Mouse (Mus musculus) cerebellum, adult 8-10 months (tissue): Measurements from ENCODE around the gene Pxylp1.
"Not testable (repeated sequence)": the region's sequence is repeated elsewhere in the genome, so short reads cannot be mapped to it uniquely, and the experiment has no call there.

Experiments used
- DNase-seq: peaks from one replicate; pipeline ENCODE4 v3.0.0; 2022

Pxylp1 gene

DNA sequence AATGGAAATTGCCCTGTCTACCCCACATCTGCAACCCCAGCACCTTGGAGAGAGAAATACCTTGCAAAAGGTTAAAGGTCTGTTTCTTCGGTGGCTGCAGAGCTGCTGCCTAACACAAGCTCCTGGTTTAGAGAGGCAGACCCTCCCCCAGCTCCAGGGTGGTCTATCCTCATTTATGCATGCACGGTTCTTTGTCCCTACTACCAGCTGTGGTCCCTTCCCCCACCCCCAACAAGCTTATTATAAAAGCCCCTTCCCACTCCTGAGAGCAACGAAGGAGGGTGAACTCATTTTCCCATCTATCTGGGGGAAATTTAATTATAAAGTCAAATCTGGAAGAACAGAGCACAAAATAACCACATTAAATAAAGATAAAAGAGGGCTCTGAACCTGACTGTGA, at the start of gene Pxylp1:
TSS of gene Pxylp1 (minus strand) at position 124 of the 400 bp plus-strand sequence.
- no peak for DNase-seq

GRCm38 (mm10) chr9:96938887-96939286, 46.4 kb upstream of the Pxylp1 start:
- no peak for DNase-seq

- DNase-seq = not testable (repeated sequence)
Measured at GRCm38 (mm10) chr9:96936427-96936826, 44.0 kb upstream of the Pxylp1 start.

- no peak for DNase-seq
Measured at GRCm38 (mm10) chr9:96935556-96936300, 43.3 kb upstream of the Pxylp1 start.

GRCm38 (mm10) chr9:96934816-96935215, 42.3 kb upstream of the Pxylp1 start:
- DNase-seq = no peak

GRCm38 (mm10) chr9:96932751-96933150, 40.3 kb upstream of the Pxylp1 start:
- no peak for DNase-seq

DNA sequence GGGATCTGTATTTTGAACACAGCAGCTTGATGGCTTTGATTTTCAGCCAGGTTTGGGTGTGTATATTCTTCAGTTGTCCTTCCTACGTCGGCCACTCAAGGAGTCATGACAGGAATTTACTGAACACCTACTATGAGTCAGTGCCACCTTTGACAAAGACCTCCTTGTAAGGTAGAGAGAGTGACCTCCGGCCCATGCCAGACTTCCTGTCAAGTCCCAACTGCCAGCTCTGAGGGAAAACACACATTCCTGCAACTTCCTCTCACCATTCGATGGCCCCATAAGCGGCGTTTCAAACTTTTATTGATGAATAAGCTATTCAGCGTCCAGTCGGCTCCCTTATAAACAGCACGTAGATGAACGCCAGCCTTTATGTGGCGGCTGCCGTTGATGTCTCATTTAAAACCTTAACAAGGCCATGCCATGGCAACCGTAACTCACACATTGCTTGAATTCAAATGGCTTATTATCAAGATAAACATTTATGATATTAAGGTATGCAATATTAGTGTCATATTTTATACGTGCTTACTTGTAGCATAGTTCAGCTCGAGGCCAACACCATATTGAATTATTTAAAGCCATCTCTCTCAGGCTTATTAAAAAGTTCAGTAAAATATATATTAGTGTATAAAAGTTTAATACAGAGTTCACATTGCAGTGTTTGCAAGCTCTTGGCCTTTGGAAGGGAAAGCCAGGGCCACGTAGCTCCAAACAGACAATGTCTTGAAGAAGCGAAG, 31.3 kb upstream of the Pxylp1 start:
- no peak for DNase-seq

DNA sequence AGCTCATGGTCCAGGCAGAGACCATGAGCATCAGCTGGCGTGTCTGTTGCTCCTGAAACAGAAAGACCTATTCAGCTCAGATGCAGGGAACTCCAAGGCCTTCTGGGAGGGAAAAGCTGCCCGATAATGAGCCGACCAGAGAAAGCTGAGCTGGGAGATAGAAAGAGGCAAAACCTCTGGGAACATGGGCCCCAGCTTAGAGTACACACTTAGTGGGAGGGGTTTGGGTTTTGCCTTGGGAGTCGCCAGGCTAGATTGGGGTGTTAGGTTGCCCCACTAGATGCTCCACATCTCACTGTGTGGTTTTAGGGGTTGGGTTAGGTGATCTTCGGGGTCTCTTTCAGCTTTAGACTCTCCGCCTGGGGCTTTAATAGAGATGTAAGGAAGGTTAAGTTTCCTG, 30.6 kb upstream of the Pxylp1 start:
- DNase-seq = no peak

- peak; percentile 99 for DNase-seq
Measured at GRCm38 (mm10) chr9:96916620-96917538, 24.4 kb upstream of the Pxylp1 start.

DNA sequence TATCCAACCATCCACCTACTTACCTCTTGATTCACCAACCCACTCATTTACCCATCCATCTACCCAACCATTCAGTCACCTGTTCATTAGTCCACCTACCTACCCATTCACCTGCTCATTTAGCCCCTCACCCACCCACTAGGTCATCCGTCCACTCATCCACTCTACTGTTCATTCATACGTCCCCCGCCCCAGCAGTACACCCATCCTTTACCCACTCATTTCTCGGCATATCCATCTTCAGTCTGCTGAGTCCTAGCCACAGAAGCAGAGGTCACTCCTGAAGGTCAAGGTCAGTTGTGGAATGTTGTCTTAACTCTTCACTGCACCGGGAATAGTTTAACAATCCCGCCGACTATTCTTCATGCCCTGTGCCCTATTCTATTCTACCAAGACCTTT, 23.6 kb upstream of the Pxylp1 start:
- DNase-seq = no peak

DNA sequence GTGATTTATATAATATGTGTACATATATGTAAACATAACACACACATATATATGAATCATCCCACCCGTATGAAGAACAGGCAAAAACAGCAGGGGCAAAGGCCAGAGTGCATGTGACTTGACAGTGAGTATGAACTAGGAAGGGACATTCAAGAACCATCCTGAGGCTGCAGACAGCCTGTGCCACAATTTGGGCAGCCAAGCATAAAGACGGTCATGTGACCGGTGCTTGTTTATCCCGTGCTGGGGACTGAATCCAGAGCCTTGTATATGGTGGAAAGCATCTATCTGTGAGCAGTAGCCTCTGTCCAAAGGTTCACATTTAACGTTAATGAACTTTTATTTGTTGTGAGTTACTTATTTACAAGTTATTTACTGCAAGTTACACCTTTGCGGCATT, 22.4 kb upstream of the Pxylp1 start:
- no peak for DNase-seq

- DNase-seq = no peak
Measured at GRCm38 (mm10) chr9:96914005-96914404, 21.5 kb upstream of the Pxylp1 start.

DNA sequence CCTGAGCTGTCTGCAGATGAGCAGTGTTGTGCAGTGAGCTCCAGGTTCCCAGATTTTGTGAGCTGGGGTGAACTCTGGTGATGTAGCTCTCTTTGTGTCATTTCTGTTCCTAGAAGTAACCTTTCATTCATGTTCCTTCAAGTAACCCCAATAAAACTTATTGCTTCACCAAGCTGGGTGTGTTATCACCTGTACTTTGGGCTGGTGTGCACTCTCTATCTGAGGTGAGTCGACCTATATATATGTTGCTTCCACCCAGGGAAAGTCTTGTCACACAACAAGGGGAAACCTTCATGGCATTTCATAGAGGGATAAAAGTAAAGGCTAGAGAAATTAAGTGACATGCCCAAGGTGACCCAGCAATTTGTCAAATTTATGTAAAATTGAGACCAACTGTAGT, 17.0 kb upstream of the Pxylp1 start:
- DNase-seq = no peak

DNA sequence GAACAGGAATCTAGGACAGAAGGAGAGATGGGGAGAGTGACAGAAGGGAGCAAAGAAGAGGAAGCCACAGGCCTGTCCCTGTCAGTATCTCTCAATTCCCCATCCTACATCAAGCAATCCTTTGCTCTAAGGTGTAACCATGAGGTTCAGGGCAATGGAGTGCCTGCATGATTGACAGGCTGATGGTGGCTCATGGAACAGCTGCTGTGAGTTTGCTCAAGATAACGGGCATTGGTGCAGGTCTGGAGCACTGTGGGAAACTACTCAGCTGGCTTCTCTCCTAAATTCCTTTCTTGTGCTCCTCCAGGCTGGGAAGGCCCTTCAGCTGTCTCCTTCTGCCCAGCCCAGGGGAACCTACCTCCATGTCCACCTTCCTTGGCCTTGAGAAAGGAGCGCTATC, 16.3 kb upstream of the Pxylp1 start:
- DNase-seq = no peak

DNA sequence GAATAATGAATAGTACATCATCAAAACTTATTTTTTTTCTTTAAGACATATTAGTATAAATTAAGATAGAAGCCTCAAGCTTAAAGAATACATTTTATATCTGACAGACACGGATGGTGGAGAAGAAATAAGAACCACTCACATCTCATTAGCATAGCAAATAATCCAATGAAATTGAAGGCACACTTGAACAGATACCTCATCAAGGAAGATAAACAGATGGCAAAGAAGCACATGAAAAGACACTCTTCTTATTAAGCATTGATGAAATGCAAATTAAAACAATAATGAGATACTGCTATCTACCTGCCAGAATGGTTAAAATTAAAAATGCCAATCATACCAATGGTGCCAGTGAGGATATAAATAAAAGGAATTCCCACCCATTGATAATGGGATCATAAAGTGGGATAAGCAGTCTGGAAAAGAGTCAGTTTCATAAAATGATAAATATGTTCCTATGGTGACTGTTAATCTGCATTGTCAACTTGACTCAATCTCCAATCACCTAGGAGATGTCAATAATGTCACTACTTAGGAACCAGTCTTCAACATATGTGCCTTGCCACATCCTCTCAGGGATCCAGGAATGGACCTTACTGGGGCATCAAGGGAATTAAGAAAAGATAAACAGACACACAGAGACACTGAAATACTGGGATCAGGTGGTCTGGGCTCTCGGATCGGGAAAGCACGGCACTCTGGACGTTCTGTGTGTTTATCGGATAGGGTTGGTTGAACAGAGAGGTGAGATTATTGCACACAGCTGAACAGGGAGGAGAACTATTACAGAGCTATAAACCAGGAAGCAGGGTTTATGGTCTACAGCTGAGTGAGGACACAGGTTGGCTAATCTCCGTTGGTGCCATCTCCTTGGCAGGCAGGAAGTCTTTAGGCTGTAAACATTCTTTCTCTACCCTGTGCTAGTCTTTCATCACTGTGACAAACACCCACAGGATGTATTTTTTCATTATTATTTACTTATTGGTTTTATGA, 12.2 kb upstream of the Pxylp1 start:
- DNase-seq = no peak

DNA sequence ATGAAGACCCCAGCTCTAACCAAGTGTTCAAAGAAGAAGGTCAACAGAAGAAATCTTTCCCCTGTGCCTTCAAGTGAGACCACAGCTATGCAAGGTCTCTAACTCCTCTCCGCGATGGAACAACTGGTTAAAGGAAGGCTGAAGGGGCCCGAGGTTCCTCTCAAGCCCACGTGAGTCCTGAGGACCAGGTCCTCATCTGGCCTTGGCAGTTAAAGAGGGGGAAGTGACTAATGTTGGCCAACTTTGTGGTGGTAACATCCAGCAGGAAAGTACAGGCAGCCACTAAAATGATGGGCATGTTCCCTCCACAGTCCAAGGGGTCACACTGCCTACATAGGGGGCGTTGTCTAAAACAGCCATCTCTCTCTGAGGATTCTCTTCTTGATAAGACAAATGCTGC, 7.2 kb upstream of the Pxylp1 start:
- DNase-seq = no peak

- no peak for DNase-seq
Measured at GRCm38 (mm10) chr9:96899004-96899403, 6.5 kb upstream of the Pxylp1 start.

GRCm38 (mm10) chr9:96896690-96897089, 4.2 kb upstream of the Pxylp1 start:
- no peak for DNase-seq

GRCm38 (mm10) chr9:96893582-96893981, 1.1 kb upstream of the Pxylp1 start:
- DNase-seq = no peak

GRCm38 (mm10) chr9:96891341-96892330, 833 bp downstream of the Pxylp1 start:
- no peak for DNase-seq

DNA sequence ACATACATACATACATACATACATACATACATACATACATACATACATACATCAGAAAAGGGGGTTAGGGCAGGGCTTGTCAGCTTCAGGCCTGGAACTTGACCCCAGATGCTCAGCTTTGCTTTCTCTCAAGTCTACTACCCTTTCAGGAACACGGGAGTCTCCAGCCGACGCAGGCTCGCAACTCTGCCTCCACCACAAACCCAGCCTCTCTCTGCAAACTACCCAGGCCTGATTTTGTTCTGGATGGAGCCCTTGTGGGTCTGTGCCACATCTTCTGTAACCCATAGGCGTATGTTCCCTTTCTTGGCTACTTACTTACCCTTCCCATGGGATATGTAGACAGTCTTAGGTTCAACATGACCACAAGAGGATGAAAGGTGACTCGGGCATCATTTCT, 1.7 kb downstream of the Pxylp1 start:
- DNase-seq = no peak
